Mouse (Mus musculus) ES-Bruce4 (cell line): ENCODE data around the gene Mpig6b.

Experiments used
- CTCF ChIP-seq: IDR thresholded peaks from one replicate; pipeline ENCODE4 v1.8.1; 2011; ENCODE audit warnings: low read depth, low read length
- EP300 ChIP-seq: IDR thresholded peaks from 2 replicates; pipeline ENCODE4 v1.6.1; 2011; ENCODE audit warnings: low read depth, low read length; ENCODE audit not compliant: insufficient read depth
- POLR2A ChIP-seq: IDR thresholded peaks from one replicate; pipeline ENCODE4 v1.8.1; 2011; ENCODE audit warnings: low read length; ENCODE audit not compliant: insufficient read depth

- no peak for TF ChIP-seq POLR2A
- no peak for TF ChIP-seq CTCF
- TF ChIP-seq EP300 = no peak
Measured at GRCm38 (mm10) chr17:35058316-35058715, 7.7 kb downstream of the Mpig6b start.
